Mouse (Mus musculus): Measurements from ENCODE around the gene Met. TPM values are rescaled to one million over a fixed set of nuclear protein-coding genes. Genes with fewer than 3 reads are reported as not detected.

Met gene
- polyA plus RNA-seq, 1 experiment from 2014 or later = 9.3 TPM

DNA sequence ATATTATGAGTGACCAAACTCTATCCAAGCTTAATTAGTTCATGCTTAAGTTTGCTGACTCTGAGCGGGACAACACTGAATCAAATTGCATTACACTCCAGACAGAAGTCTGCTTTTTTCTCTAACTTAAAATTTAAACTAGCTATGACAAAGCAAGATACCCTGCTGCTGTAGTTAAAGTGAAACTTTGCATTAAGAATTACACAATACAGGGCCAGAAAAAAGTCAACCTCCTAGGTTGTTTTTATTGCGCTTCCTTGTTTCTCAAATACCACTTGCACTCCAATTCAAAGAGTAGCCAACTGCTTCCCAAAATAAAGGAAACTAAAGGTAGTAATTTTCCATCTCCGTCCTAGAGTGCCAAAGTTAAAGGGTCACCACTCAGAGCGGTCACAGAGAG lies 33.8 kb downstream of the Met start:
- no peaks in the 10 kb centered on the region for H3K4me1 ChIP-seq (ENCODE audit: insufficient read depth, low read depth, low read length)
- no peak overlapping the region for H3K27ac ChIP-seq (ENCODE audit: low read length)
- TF ChIP-seq CTCF (IDR thresholded peaks at IDR 0.05) = no peak
- no peak for TF ChIP-seq EP300 (IDR thresholded peaks at IDR 0.05)
- H3K4me3 ChIP-seq (ENCODE audit: low read depth, low read length) = no peak overlapping the region
- no peak for ATAC-seq
- H3K27me3 ChIP-seq (replicated peaks; ENCODE audit: insufficient read depth, low read length) = no peaks in the 10 kb centered on the region
- DNase-seq (ENCODE audit: low spot score) = no peak
- H3K9me3 ChIP-seq (ENCODE audit: low read length) = no peaks in the 10 kb centered on the region
- no peak overlapping the region for H3K9ac ChIP-seq (replicated peaks; ENCODE audit: low read depth)
- no peaks in the 10 kb centered on the region for H3K36me3 ChIP-seq (ENCODE audit: insufficient read depth, low read length)
- 62% methylated on average over 4 of the region's 4 CpGs for WGBS
- H3K4me2 ChIP-seq (replicated peaks; ENCODE audit: low read depth, low read length) = no peak overlapping the region

DNA sequence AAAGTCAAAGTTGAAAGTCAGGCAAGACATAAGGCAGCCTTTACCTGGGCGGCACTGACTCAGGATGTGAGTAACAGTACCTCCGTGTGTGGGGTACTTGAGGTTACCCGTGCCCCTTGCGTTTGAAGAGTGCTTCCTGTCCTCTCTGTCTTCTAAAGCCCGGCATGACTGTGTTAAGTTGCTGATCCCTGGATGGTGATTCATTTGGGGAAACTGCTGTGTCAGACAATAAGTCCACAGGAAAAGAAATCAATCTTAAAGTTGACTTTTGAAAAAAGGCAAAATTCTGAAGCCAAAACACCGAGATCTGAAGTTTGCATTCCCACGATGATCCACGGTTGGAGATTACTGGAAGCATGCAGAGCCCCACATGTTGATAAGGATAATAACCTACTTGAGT lies 35.2 kb downstream of the Met start:
- Histone ChIP-seq H3K4me3 (ENCODE audit: low read depth, low read length) (no peak overlapping the region), H3K36me3 (ENCODE audit: insufficient read depth, low read length) (no peaks in the 10 kb centered on the region), H3K27me3 (replicated peaks; ENCODE audit: insufficient read depth, low read length) (no peaks in the 10 kb centered on the region), H3K9ac (replicated peaks; ENCODE audit: low read depth) (no peak overlapping the region), H3K4me1 (ENCODE audit: insufficient read depth, low read depth, low read length) (no peaks in the 10 kb centered on the region), H3K4me2 (replicated peaks; ENCODE audit: low read depth, low read length) (no peak overlapping the region), H3K9me3 (ENCODE audit: low read length) (no peaks in the 10 kb centered on the region), H3K27ac (ENCODE audit: low read length) (no peak overlapping the region)
- TF ChIP-seq EP300 (IDR thresholded peaks at IDR 0.05) (no peak), CTCF (IDR thresholded peaks at IDR 0.05) (no peak)
- ATAC-seq (no peak), DNase-seq (ENCODE audit: low spot score) (no peak)
- 35% methylated on average over 8 of the region's 8 CpGs for WGBS

DNA sequence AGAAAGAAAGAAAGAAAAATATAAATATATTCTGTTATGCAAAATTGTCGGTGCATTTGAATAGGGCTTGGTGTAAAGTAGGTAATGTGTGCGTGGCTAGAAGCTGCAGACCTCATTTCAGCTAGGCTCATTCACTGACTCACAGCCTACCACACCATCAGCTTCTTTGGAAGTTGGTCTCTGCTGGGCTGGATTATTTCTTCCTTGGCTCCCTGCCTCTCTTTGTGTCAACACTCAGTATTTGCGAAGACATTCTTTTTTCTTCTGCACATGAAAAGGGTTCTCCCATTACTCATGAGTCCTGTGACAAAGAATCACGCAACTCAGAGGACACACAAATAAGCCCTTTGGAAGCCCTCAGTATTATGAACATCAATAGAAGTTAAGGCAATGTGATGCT lies 37.8 kb downstream of the Met start:
- no peak overlapping the region for H3K9ac ChIP-seq (replicated peaks; ENCODE audit: low read depth)

DNA sequence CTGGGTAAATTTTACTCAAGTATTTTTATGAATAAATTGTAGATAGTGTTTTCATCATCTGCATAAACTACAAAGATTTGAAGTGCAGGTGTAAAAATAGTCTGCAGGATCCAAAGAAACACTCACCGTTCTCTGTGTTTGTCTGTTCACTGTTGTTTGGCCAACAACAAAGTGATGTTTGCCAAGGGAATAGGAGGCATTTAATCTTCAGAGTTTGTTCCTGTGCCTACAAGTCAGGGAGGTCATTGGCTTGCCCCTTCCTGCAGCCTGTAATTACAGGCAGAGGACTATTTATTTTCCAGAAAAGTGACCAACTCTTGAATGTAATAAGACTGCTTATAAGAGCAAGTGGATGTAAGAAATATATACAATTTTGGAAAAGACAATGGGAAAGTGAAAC lies 38.7 kb downstream of the Met start:
- TF ChIP-seq EP300 (IDR thresholded peaks at IDR 0.05) = no peak
- TF ChIP-seq CTCF (IDR thresholded peaks at IDR 0.05) = no peak
- no peaks in the 10 kb centered on the region for H3K36me3 ChIP-seq (ENCODE audit: insufficient read depth, low read length)
- no peak overlapping the region for H3K9ac ChIP-seq (replicated peaks; ENCODE audit: low read depth)
- no peaks in the 10 kb centered on the region for H3K4me1 ChIP-seq (ENCODE audit: insufficient read depth, low read depth, low read length)
- no peak overlapping the region for H3K4me3 ChIP-seq (ENCODE audit: low read depth, low read length)
- no peak for DNase-seq (ENCODE audit: low spot score)
- no peaks in the 10 kb centered on the region for H3K27me3 ChIP-seq (replicated peaks; ENCODE audit: insufficient read depth, low read length)
- no peak overlapping the region for H3K4me2 ChIP-seq (replicated peaks; ENCODE audit: low read depth, low read length)
- no peaks in the 10 kb centered on the region for H3K9me3 ChIP-seq (ENCODE audit: low read length)
- H3K27ac ChIP-seq (ENCODE audit: low read length) = no peak overlapping the region
- no peak for ATAC-seq
- WGBS = 21% methylated on average over 1 of the region's 1 CpGs

More for the DNA sequence above, 37.8 kb downstream of the Met start:
- ATAC-seq (peak; percentile 21; the same call in 1 of the 2 replicates), DNase-seq (ENCODE audit: low spot score) (no peak)
- no peak overlapping the region for H3K27ac ChIP-seq (ENCODE audit: low read length)
- H3K36me3 ChIP-seq (ENCODE audit: insufficient read depth, low read length) = no peaks in the 10 kb centered on the region
- no peaks in the 10 kb centered on the region for H3K27me3 ChIP-seq (replicated peaks; ENCODE audit: insufficient read depth, low read length)
- no peak overlapping the region for H3K4me2 ChIP-seq (replicated peaks; ENCODE audit: low read depth, low read length)
- H3K4me1 ChIP-seq (ENCODE audit: insufficient read depth, low read depth, low read length) = no peaks in the 10 kb centered on the region
- H3K9me3 ChIP-seq (ENCODE audit: low read length) = no peaks in the 10 kb centered on the region
- TF ChIP-seq CTCF (IDR thresholded peaks at IDR 0.05) = no peak
- TF ChIP-seq EP300 (IDR thresholded peaks at IDR 0.05) = no peak
- 52% methylated on average over 4 of the region's 4 CpGs for WGBS
- H3K4me3 ChIP-seq (ENCODE audit: low read depth, low read length) = no peak overlapping the region

DNA sequence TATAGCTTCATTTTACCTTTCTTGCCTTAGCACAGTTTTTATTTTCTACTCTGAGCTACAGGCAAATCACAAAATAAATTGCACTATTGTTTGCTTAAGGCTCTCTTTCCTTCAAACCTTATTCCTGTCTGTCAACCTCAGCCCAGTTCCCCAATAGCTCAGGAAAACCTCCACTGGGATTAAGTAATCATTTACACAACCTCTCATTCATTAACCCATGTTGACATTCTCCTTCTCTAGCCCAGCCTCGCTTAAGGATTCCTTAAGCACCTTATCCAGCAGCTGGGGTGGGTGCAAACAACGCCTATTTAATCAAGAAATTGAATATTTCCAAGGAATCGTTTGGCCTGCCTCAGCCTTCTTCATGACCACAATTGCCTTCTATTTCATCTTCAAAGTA lies 40.1 kb downstream of the Met start:
- H3K27me3 ChIP-seq (replicated peaks; ENCODE audit: insufficient read depth, low read length) = no peaks in the 10 kb centered on the region
- H3K36me3 ChIP-seq (ENCODE audit: insufficient read depth, low read length) = no peaks in the 10 kb centered on the region
- H3K9ac ChIP-seq (replicated peaks; ENCODE audit: low read depth) = no peak overlapping the region
- H3K27ac ChIP-seq (ENCODE audit: low read length) = no peak overlapping the region
- H3K9me3 ChIP-seq (ENCODE audit: low read length) = no peaks in the 10 kb centered on the region
- no peaks in the 10 kb centered on the region; the same call in 1 of the 2 replicates for H3K4me1 ChIP-seq (ENCODE audit: insufficient read depth, low read depth, low read length)
- no peak overlapping the region for H3K4me2 ChIP-seq (replicated peaks; ENCODE audit: low read depth, low read length)
- H3K4me3 ChIP-seq (ENCODE audit: low read depth, low read length) = no peak overlapping the region
- 37% methylated on average over 3 of the region's 3 CpGs for whole genome bisulfite sequencing
- DNase-seq (ENCODE audit: low spot score) = peak; percentile 76
- peak; percentile 53 for TF ChIP-seq EP300 (IDR thresholded peaks at IDR 0.05)
- no peak for TF ChIP-seq CTCF (IDR thresholded peaks at IDR 0.05)
- peak; percentile 79 for ATAC-seq

DNA sequence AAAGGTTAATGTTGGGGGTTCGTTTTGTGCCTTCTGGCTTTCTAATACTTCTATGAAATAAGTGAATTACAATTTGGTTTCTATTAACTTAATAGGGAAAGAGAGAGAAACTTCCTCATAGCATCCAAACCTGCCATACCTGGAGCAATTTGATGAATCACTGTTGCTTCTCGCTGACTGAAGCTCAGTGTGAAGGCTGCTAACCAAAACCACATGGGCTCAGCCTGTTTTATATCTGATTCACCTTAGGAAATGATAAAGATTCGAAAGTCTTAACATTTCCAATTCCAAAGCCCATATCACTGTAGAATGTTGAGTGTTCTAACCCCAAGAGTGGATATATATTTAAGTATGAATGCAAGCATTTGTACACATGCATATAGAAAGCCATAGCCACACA lies 41.9 kb downstream of the Met start:
- Histone ChIP-seq H3K36me3 (ENCODE audit: insufficient read depth, low read length) (no peaks in the 10 kb centered on the region), H3K27me3 (replicated peaks; ENCODE audit: insufficient read depth, low read length) (no peaks in the 10 kb centered on the region), H3K4me2 (replicated peaks; ENCODE audit: low read depth, low read length) (no peak overlapping the region), H3K4me3 (ENCODE audit: low read depth, low read length) (no peak overlapping the region), H3K9ac (replicated peaks; ENCODE audit: low read depth) (no peak overlapping the region), H3K27ac (ENCODE audit: low read length) (no peak overlapping the region), H3K9me3 (ENCODE audit: low read length) (no peaks in the 10 kb centered on the region), H3K4me1 (ENCODE audit: insufficient read depth, low read depth, low read length) (no peaks in the 10 kb centered on the region; the same call in 1 of the 2 replicates)
- ATAC-seq (no peak), DNase-seq (ENCODE audit: low spot score) (no peak)
- TF ChIP-seq CTCF (IDR thresholded peaks at IDR 0.05) (no peak), EP300 (IDR thresholded peaks at IDR 0.05) (no peak)
- WGBS = 76% methylated on average over 3 of the region's 3 CpGs

DNA sequence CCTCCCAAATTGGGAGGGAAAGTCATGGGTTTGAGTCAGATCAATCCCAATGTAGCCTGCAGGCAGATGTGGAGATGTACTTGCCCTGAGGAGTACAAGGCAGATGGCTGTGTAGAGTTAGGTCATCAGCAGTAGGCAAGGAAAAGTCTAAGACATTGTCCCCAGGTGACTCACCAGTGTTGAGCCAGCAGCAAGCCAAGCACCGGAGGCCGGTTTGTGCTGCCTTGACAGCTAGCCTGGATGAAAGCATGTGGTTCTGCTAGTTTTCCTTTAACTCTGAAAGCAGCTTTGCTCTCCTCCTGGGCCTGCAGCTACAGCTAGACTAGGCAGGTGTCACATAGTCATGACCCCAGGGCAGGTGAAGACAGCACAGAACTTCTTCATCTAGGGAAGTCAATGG lies 43.2 kb downstream of the Met start:
- Histone ChIP-seq H3K27me3 (replicated peaks; ENCODE audit: insufficient read depth, low read length) (no peaks in the 10 kb centered on the region), H3K36me3 (ENCODE audit: insufficient read depth, low read length) (no peaks in the 10 kb centered on the region), H3K4me3 (ENCODE audit: low read depth, low read length) (no peak overlapping the region), H3K4me2 (replicated peaks; ENCODE audit: low read depth, low read length) (no peak overlapping the region), H3K9ac (replicated peaks; ENCODE audit: low read depth) (no peak overlapping the region), H3K4me1 (ENCODE audit: insufficient read depth, low read depth, low read length) (no peaks in the 10 kb centered on the region; the same call in 1 of the 2 replicates), H3K9me3 (ENCODE audit: low read length) (no peaks in the 10 kb centered on the region), H3K27ac (ENCODE audit: low read length) (no peak overlapping the region)
- WGBS = 36% methylated on average over 2 of the region's 2 CpGs
- peak; percentile 32 for DNase-seq (ENCODE audit: low spot score)
- no peak for TF ChIP-seq CTCF (IDR thresholded peaks at IDR 0.05)
- TF ChIP-seq EP300 (IDR thresholded peaks at IDR 0.05) = no peak
- ATAC-seq = peak; percentile 61

Data from lung, postnatal 0 days (tissue).